Mouse (Mus musculus) kidney, embryonic 16.5 days (tissue): ENCODE results near the gene St3gal3. TPM values are rescaled to one million over a fixed set of nuclear protein-coding genes. Genes with fewer than 3 reads are reported as not detected.

ENCODE experiments used
- ATAC-seq: fragments of 200-750 bp; cut with Nextera tagmentation; 2 replicates; pipeline ENCODE4 v1.8.0; 2017; ENCODE audit warnings: moderate TSS enrichment; ENCODE audit not compliant: low FRiP score, low TSS enrichment
- H3K27ac ChIP-seq: fragments of 300-500 bp; sonication (generic); 2 replicates; pipeline ENCODE4 v1.5.1; 2014; ENCODE audit warnings: low read length
- H3K27me3 ChIP-seq: fragments of 300-500 bp; sonication (generic); 2 replicates; pipeline ENCODE4 v1.6.1; 2014; ENCODE audit warnings: low read length, control low read depth, mixed read lengths; ENCODE audit not compliant: insufficient read depth
- H3K36me3 ChIP-seq: fragments of 300-500 bp; sonication (generic); 2 replicates; pipeline ENCODE4 v1.6.1; 2014; ENCODE audit warnings: low read length, control low read depth, mixed read lengths; ENCODE audit not compliant: insufficient read depth
- H3K4me1 ChIP-seq: fragments of 300-500 bp; sonication (generic); 2 replicates; pipeline ENCODE4 v1.6.1; 2014; ENCODE audit warnings: low read length, control low read depth, mixed read lengths; ENCODE audit not compliant: insufficient read depth
- H3K4me2 ChIP-seq: fragments of 300-500 bp; sonication (generic); replicated peaks from 2 replicates; pipeline ENCODE4 v1.6.1; 2014; ENCODE audit warnings: low read depth, low read length
- H3K4me3 ChIP-seq: fragments of 300-500 bp; sonication (generic); 2 replicates; pipeline ENCODE4 v1.5.1; 2014; ENCODE audit warnings: mild to moderate bottlenecking, low read length
- H3K9ac ChIP-seq: fragments of 300-500 bp; sonication (generic); replicated peaks from 2 replicates; pipeline ENCODE4 v1.6.1; 2014; ENCODE audit warnings: low read length
- H3K9me3 ChIP-seq: fragments of 300-500 bp; sonication (generic); 2 replicates; pipeline ENCODE4 v1.6.1; 2016; ENCODE audit warnings: low read length, control low read depth
- WGBS: fragments of 180-500 bp; shearing (Covaris S2); extraction: QIAGEN DNeasy Blood & Tissue Kit; methylation state at CpG from one replicate; pipeline ENCODE4 v1.1.7; 2014; 5-methylcytosine and 5-hydroxymethylcytosine counted together
- polyA plus RNA-seq: library from polyadenylated mRNA; unstranded; fragments of >200 nt; fragmentation: Nextera tagmentation; extraction: Ambion mirVana; gene quantifications from 2 replicates; pipeline ENCODE4 v1.2.1, GENCODE M21; 2015

St3gal3 gene
- polyA plus RNA-seq, 1 experiment from 2014 or later, result 8.7 TPM

DNA sequence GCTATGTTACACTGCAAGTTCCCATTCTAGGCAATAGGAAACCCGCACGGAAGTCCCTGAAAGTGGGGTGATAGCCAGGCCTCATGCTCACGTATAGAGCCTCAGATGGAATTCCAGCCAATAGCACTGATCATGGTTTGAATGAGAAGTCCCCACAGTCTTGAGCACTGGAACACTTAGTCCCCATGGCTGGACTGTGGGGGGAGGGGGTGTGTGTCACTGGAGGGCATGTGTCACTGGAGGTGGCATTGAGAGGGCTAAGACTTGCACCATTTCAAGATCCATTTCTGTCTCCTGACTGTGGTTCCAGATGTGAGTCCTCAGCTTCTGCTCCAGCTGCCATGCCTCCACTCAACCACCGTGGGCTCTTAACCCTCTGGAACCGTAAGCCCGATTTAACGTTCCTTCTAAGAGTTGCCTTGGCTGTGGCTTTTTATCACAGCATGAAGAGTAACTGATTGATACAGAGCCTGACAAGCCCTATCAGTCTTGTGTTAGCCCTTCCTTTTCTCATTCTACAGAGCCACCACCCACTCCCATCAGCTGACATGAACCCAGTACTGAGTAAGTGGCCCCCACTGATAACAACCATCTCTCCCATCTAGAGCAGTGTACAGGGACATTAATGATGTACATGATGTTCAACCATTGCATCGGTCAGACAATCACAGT, 91.2 kb downstream of the St3gal3 start:
- H3K9ac ChIP-seq, result no peak overlapping the region
- no peak for ATAC-seq
- no peaks in the 10 kb centered on the region for H3K9me3 ChIP-seq
- peak overlapping the region; percentile 63 for H3K27ac ChIP-seq
- 76% methylated on average over 8 of the region's 8 CpGs for WGBS
- H3K27me3 ChIP-seq, result no peaks in the 10 kb centered on the region
- H3K4me2 ChIP-seq, result no peak overlapping the region
- no peaks in the 10 kb centered on the region for H3K36me3 ChIP-seq
- no peak overlapping the region for H3K4me3 ChIP-seq
- H3K4me1 ChIP-seq, result peaks cover 36% of the 10 kb centered on the region

DNA sequence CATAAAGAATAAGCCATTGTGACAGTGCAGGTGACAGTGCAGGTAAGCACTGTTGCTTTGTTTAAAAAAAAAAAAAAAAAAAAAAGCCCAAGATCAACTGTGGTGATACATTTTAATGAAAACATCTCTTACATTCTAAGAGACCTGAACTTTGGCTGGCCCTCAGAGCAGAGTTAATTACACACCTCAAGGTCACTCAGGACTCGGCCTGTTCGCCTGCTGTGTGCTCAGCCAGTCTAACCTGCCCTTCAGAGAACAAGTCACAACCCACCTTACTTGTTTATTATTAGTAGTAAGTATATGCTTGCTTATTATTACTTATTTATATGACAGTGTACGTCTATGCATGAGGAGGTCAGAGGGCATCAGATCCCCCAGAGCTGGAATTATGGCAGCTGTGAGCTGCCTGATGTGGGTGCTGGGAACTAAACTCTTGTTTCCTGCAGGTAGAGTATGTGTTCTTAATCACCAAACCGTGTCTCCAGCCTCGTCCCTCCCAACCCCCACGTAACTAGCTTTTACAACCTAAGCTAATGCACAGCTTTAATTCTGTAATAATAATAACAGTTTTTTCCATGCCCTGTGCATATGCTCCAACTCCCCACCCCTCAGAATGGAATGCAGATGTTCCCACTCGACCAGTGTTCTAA, 91.9 kb downstream of the St3gal3 start:
- no peaks in the 10 kb centered on the region for H3K9me3 ChIP-seq
- no peak overlapping the region for H3K4me2 ChIP-seq
- peaks cover 36% of the 10 kb centered on the region for H3K4me1 ChIP-seq
- no peaks in the 10 kb centered on the region for H3K36me3 ChIP-seq
- WGBS, result 49% methylated on average over 7 of the region's 7 CpGs
- ATAC-seq, result peak; percentile 49; the same call in 1 of the 2 replicates
- no peaks in the 10 kb centered on the region for H3K27me3 ChIP-seq
- no peak overlapping the region for H3K9ac ChIP-seq
- H3K4me3 ChIP-seq, result no peak overlapping the region
- peak overlapping the region; percentile 76 for H3K27ac ChIP-seq

DNA sequence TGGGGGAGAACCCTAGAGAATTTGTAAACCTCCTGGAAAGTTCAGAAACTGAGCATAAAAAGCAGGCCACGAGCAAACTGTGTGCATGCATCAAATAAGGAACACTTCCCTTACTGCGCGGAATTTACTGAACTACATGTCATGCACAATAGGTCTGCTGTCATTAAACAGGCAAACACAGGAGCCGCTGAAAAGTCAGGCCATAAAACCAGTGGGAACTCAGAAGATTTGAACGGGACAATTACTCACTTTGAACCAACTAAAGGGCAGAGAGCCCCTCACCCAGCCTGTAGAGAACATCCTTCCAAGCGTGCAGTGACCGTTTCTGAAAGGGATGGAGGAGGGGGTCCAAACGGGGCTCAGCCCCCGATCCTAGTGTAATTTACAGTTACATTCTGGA, 93.6 kb downstream of the St3gal3 start:
- H3K4me1 ChIP-seq, result peaks cover 41% of the 10 kb centered on the region
- H3K4me2 ChIP-seq, result no peak overlapping the region
- ATAC-seq, result no peak
- H3K27me3 ChIP-seq, result no peaks in the 10 kb centered on the region
- no peak overlapping the region for H3K4me3 ChIP-seq
- H3K36me3 ChIP-seq, result no peaks in the 10 kb centered on the region
- H3K9ac ChIP-seq, result no peak overlapping the region
- no peaks in the 10 kb centered on the region for H3K9me3 ChIP-seq
- 25% methylated on average over 9 of the region's 9 CpGs for WGBS
- peak overlapping the region; percentile 31; the same call in 1 of the 2 replicates for H3K27ac ChIP-seq

DNA sequence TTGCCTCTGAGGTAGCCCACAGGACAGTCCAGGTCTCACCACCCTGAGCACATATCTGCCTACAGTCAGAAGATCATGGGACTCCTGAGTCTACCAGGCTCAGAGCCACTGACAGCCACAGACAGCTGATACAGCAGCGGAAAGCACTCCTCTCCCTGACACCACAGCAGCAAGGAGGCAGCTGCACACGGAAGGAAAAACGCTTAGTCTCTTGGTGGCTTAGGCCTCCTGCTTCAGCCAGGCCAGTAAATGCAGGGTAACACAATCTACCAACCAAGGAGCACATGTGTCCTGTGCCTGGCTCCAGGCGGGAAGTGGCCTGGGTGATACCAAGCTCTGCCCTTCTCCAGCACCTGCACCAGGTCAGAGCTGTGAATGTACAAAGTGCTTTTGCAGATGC, 94.1 kb downstream of the St3gal3 start:
- Histone ChIP-seq H3K9ac (no peak overlapping the region), H3K36me3 (no peaks in the 10 kb centered on the region), H3K4me2 (no peak overlapping the region), H3K9me3 (no peaks in the 10 kb centered on the region), H3K4me3 (no peak overlapping the region), H3K27ac (peak overlapping the region; percentile 31), H3K4me1 (peaks cover 41% of the 10 kb centered on the region), H3K27me3 (no peaks in the 10 kb centered on the region)
- 32% methylated on average over 4 of the region's 4 CpGs for WGBS
- ATAC-seq, result no peak

DNA sequence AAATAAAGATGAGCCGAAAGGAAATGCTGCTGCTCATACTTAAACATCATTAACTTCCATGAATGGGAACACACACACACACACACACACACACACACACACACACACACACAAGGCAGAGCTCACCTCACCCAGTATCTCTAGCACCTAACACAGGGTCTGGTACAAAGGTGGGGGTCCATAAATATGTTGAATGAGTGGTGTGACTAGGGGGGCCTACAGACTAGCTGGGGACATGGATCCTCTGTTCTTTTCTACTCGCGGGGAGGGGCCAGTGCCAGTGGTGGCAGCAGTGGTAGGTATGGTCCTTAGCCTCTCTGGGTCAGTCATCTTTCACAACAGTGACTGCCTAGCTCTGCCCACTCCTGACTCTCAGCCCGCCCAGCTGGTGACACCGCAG, 94.8 kb downstream of the St3gal3 start:
- H3K4me2 ChIP-seq, result no peak overlapping the region
- 84% methylated on average over 5 of the region's 5 CpGs for WGBS

DNA sequence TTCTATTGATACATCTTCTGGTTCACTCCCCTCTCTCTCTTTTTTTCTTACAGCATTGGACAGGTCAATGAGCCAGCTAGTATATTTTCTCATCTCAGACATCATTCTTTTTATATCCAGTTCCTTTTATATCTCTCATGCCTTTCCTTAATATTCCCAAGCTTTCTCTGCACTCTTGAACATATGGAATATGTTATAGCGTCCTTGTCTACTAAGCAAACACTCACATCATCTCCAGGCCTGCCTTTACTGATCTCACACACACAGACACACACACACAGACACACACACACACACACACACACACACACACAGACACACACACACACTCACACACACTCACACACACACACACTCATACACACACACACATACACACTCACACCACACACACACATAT, 96.7 kb downstream of the St3gal3 start:
- Histone ChIP-seq H3K9ac (no peak overlapping the region), H3K4me1 (peaks cover 27% of the 10 kb centered on the region), H3K36me3 (no peaks in the 10 kb centered on the region), H3K27ac (no peak overlapping the region), H3K27me3 (no peaks in the 10 kb centered on the region), H3K4me2 (no peak overlapping the region), H3K4me3 (no peak overlapping the region), H3K9me3 (no peaks in the 10 kb centered on the region)
- no peak for ATAC-seq
- 64% methylated on average over 1 of the region's 1 CpGs for WGBS

More for the DNA sequence above, 94.8 kb downstream of the St3gal3 start:
- H3K27ac ChIP-seq, result no peak overlapping the region
- no peaks in the 10 kb centered on the region for H3K27me3 ChIP-seq
- no peaks in the 10 kb centered on the region for H3K9me3 ChIP-seq
- H3K9ac ChIP-seq, result no peak overlapping the region
- ATAC-seq, result no peak
- peaks cover 37% of the 10 kb centered on the region for H3K4me1 ChIP-seq
- no peaks in the 10 kb centered on the region for H3K36me3 ChIP-seq
- no peak overlapping the region for H3K4me3 ChIP-seq

DNA sequence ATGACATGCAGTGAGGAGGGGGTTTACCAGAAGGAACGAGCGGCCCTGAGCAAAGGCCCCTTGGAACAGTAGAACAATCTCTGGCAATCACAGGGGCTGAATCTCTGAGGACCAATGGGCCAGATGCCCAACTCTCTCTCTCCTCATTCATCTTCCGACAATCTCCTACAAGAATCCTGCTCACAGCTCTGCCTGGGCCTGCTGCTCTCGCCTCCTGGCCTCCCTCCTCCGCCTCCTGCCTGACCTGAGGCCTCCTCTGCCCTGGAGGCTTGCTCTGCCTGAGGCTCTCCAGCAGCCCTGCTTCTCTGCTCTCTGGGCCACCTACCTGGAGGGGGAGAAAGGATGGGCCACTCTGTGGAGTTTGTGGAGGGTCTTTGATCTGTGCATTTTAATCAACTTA, 97.3 kb downstream of the St3gal3 start:
- Histone ChIP-seq H3K27me3 (no peaks in the 10 kb centered on the region), H3K36me3 (no peaks in the 10 kb centered on the region), H3K9ac (no peak overlapping the region), H3K9me3 (no peaks in the 10 kb centered on the region), H3K27ac (peak overlapping the region; percentile 43; the same call in 1 of the 2 replicates), H3K4me1 (peaks cover 23% of the 10 kb centered on the region), H3K4me2 (no peak overlapping the region), H3K4me3 (no peak overlapping the region)
- ATAC-seq, result 0 out of 2 replicates have a peak, but pooled peaks have one; percentile 25
- WGBS, result 40% methylated on average over 5 of the region's 5 CpGs

DNA sequence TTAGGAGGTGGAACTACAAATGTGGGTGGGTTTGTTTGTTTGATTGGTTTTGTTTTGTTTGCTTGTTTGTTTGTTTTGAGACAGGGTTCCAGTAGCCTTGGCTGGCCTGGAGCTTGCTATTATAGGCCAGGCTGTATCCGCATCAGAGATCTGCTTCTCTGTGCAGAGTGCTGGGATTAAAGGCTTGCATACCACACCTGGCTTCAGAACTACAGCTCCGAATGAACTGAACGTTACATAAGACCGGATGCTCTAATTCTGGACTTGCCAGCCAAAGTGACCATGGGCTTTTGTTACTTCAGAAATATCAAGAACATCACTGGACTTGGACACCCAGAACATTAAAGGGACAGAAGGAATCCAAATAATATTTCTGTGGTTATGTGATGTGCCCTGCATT, 98.2 kb downstream of the St3gal3 start:
- H3K27ac ChIP-seq, result no peak overlapping the region
- 89% methylated on average over 4 of the region's 4 CpGs for WGBS
- H3K4me2 ChIP-seq, result no peak overlapping the region

DNA sequence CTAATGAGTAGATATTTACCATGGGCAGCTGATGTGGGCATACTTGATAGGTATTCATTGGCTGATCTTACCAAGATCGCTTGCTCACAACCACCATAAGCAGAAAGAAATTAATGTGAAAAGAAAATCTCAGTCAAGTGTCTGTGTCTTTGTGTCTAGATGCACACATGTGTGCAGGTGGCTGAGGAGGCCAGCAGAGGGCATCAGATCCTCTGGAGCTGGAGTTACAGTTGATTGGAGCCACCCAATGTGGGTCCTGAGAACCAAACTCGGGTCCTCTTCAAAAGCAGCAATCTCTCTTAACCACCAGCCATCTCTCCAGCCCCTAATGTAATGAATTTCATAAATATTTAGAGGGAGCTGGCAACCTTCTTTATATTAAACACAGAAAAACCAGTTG, 99.6 kb downstream of the St3gal3 start:
- Histone ChIP-seq H3K9ac (no peak overlapping the region), H3K9me3 (no peaks in the 10 kb centered on the region), H3K27me3 (no peaks in the 10 kb centered on the region), H3K27ac (no peak overlapping the region), H3K4me3 (no peak overlapping the region), H3K4me2 (no peak overlapping the region), H3K4me1 (peaks cover 25% of the 10 kb centered on the region), H3K36me3 (no peaks in the 10 kb centered on the region)
- 92% methylated on average over 2 of the region's 2 CpGs for WGBS
- no peak for ATAC-seq

More for the DNA sequence above, 98.2 kb downstream of the St3gal3 start:
- Histone ChIP-seq H3K36me3 (no peaks in the 10 kb centered on the region), H3K4me1 (peaks cover 26% of the 10 kb centered on the region), H3K9ac (no peak overlapping the region), H3K4me3 (no peak overlapping the region), H3K27me3 (no peaks in the 10 kb centered on the region), H3K9me3 (no peaks in the 10 kb centered on the region)
- no peak for ATAC-seq

DNA sequence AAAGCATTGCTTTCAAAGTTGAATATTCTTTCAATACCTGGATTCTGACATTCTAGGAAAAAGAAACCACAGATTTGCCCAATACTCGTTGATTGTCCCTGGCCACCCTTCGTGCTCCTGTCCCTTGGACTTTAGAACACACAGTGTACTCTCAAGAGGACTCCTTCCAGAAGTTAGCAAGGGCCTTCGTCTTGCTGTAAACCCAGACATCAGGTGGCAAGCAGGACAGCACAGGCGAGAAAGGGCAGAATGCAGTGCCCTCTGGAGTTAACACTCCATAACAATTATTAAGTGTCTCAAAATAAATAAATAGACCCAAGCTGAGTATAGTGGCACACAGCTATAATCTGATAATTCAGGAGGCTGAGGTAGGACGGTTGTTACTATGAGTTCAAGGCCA, 101.7 kb downstream of the St3gal3 start:
- Histone ChIP-seq H3K27me3 (no peaks in the 10 kb centered on the region), H3K9ac (no peak overlapping the region), H3K4me3 (no peak overlapping the region), H3K4me1 (peaks cover 27% of the 10 kb centered on the region), H3K9me3 (no peaks in the 10 kb centered on the region), H3K4me2 (no peak overlapping the region), H3K27ac (no peak overlapping the region), H3K36me3 (no peaks in the 10 kb centered on the region)
- 75% methylated on average over 5 of the region's 5 CpGs for WGBS
- no peak for ATAC-seq
